Mouse (Mus musculus) left cerebral cortex, adult 2 months (tissue): ENCODE measurements at regions not wholly inside any gene's neighbourhood (a gene's known extent, or its start where the extent isn't known, plus 50 kb on each side); places are given as distances from the start of the nearest gene placed in this dataset.

Experiments used
- DNase-seq, 2 experiments: peaks; one replicate each; pipeline ENCODE4 v3.0.0; 2021 to 2022; ENCODE audit warnings: low spot score in 2 of 2, mixed read lengths in 1 of 2; ENCODE audit errors: extremely low spot score in 1 of 2
- H3K27ac ChIP-seq: fragments of 200-600 bp; 2 replicates; pipeline ENCODE4 v1.8.1; 2022
- H3K4me3 ChIP-seq: fragments of 200-600 bp; 2 replicates; pipeline ENCODE4 v1.8.1; 2022
- CTCF ChIP-seq: fragments of 200-600 bp; IDR thresholded peaks from 2 replicates; pipeline ENCODE4 v1.8.1; 2022; ENCODE audit warnings: antibody characterized with exemption, mild to moderate bottlenecking, moderate library complexity
- intact Hi-C: fragments of 180-260 bp; cut with DNase I; formaldehyde crosslinking; loops from one replicate; pipeline ENCODE4 v1.15.1; 2025

- Histone ChIP-seq H3K4me3 (no peak overlapping the region), H3K27ac (no peak overlapping the region)
- TF ChIP-seq CTCF: no peak
- no peak for DNase-seq
- intact Hi-C loops: loop anchor here (10.0 kb wide), 2 partner anchors 219 to 531 kb away; no protein-coding TSS in a partner anchor
These were observed 94.4 kb downstream of the Gm11232 start for GRCm38 (mm10) chr4:71663397-71663796.

GRCm38 (mm10) chr4:71640521-71640920, 117.2 kb downstream of the Gm11232 start:
- no peak for DNase-seq
- Histone ChIP-seq H3K4me3 (no peak overlapping the region), H3K27ac (no peak overlapping the region)
- no peak for TF ChIP-seq CTCF
- intact Hi-C loops: no loop called here

GRCm38 (mm10) chr4:71627088-71627487, 130.7 kb downstream of the Gm11232 start:
- no peak for TF ChIP-seq CTCF
- no peak for DNase-seq
- Histone ChIP-seq H3K4me3 (no peak overlapping the region), H3K27ac (no peak overlapping the region)
- intact Hi-C loops: no loop called here

GRCm38 (mm10) chr4:71626626-71627025, 131.1 kb downstream of the Gm11232 start:
- DNase-seq: no peak
- no peak overlapping the region for H3K4me3 ChIP-seq
- TF ChIP-seq CTCF: no peak
- H3K27ac ChIP-seq: no peak overlapping the region
- intact Hi-C loops: no loop called here

GRCm38 (mm10) chr4:71624771-71625170, 133.0 kb downstream of the Gm11232 start:
- DNase-seq: no peak
- no peak for TF ChIP-seq CTCF
- intact Hi-C loops: no loop called here

GRCm38 (mm10) chr4:71613720-71614119, 144.0 kb downstream of the Gm11232 start:
- no peak for TF ChIP-seq CTCF
- Histone ChIP-seq H3K4me3 (no peak overlapping the region), H3K27ac (no peak overlapping the region)
- no peak for DNase-seq
- intact Hi-C loops: no loop called here

More at GRCm38 (mm10) chr4:71624771-71625170, 133.0 kb downstream of the Gm11232 start:
- H3K27ac ChIP-seq: no peak overlapping the region
- H3K4me3 ChIP-seq: no peak overlapping the region

GRCm38 (mm10) chr4:71585880-71586279, 171.9 kb downstream of the Gm11232 start:
- DNase-seq: no peak
- Histone ChIP-seq H3K4me3 (no peak overlapping the region), H3K27ac (no peak overlapping the region)
- no peak for TF ChIP-seq CTCF
- intact Hi-C loops: no loop called here

- Histone ChIP-seq H3K27ac (no peak overlapping the region), H3K4me3 (no peak overlapping the region)
- TF ChIP-seq CTCF: no peak
- intact Hi-C loops: no loop called here
- no peak for DNase-seq
These were observed 197.1 kb downstream of the Gm11232 start for GRCm38 (mm10) chr4:71560656-71561055.

GRCm38 (mm10) chr4:71539200-71539599, 218.6 kb downstream of the Gm11232 start:
- no peak for TF ChIP-seq CTCF
- DNase-seq: no peak
- Histone ChIP-seq H3K27ac (no peak overlapping the region), H3K4me3 (no peak overlapping the region)
- intact Hi-C loops: loop anchor here (10.0 kb wide), 1 partner anchor 336 kb away; no protein-coding TSS in a partner anchor

- H3K4me3 ChIP-seq: no peak overlapping the region
- no peak for DNase-seq
- no peak for TF ChIP-seq CTCF
- H3K27ac ChIP-seq: no peak overlapping the region
- intact Hi-C loops: loop anchor here (10.0 kb wide), 1 partner anchor 337 kb away; no protein-coding TSS in a partner anchor
These were observed 219.8 kb downstream of the Gm11232 start for GRCm38 (mm10) chr4:71537971-71538370.

- no peak overlapping the region for H3K27ac ChIP-seq
- no peak overlapping the region for H3K4me3 ChIP-seq
- intact Hi-C loops: no loop called here
- no peak for DNase-seq
- no peak for TF ChIP-seq CTCF
These were observed 233.4 kb downstream of the Gm11232 start for GRCm38 (mm10) chr4:71524255-71524970.

GRCm38 (mm10) chr4:71520751-71521150, 237.0 kb downstream of the Gm11232 start:
- no peak overlapping the region for H3K4me3 ChIP-seq
- intact Hi-C loops: no loop called here
- no peak for TF ChIP-seq CTCF

GRCm38 (mm10) chr4:71517921-71518404, 239.8 kb downstream of the Gm11232 start:
- intact Hi-C loops: no loop called here
- no peak overlapping the region for H3K4me3 ChIP-seq
- no peak overlapping the region for H3K27ac ChIP-seq
- no peak for DNase-seq
- TF ChIP-seq CTCF: no peak

More at GRCm38 (mm10) chr4:71520751-71521150, 237.0 kb downstream of the Gm11232 start:
- DNase-seq: no peak
- H3K27ac ChIP-seq: no peak overlapping the region
